Mouse (Mus musculus) lung, adult 2 months (tissue): ENCODE data around the gene Ros1.

ENCODE experiments used
- CTCF ChIP-seq: fragments of 200-500 bp; IDR thresholded peaks from 2 replicates; pipeline ENCODE4 v1.5.1; 2011; ENCODE audit warnings: mild to moderate bottlenecking, low read length, control low read depth; ENCODE audit not compliant: insufficient read depth
- POLR2A ChIP-seq: fragments of 200-500 bp; IDR thresholded peaks from 2 replicates; pipeline ENCODE4 v1.6.1; 2011; ENCODE audit warnings: low read depth, mild to moderate bottlenecking, control low read depth, low read length, borderline replicate concordance; ENCODE audit errors: extremely low read depth

GRCm38 (mm10) chr10:52025291-52025690 lies 169.8 kb downstream of the Ros1 start:
- TF ChIP-seq CTCF (no peak), POLR2A (no peak)
